Mouse (Mus musculus): ENCODE results near the gene Ccdc150.
A peak's percentile ranks its signal among the peaks of the same experiment; 100 is the strongest.

The Ccdc150 gene

DNA sequence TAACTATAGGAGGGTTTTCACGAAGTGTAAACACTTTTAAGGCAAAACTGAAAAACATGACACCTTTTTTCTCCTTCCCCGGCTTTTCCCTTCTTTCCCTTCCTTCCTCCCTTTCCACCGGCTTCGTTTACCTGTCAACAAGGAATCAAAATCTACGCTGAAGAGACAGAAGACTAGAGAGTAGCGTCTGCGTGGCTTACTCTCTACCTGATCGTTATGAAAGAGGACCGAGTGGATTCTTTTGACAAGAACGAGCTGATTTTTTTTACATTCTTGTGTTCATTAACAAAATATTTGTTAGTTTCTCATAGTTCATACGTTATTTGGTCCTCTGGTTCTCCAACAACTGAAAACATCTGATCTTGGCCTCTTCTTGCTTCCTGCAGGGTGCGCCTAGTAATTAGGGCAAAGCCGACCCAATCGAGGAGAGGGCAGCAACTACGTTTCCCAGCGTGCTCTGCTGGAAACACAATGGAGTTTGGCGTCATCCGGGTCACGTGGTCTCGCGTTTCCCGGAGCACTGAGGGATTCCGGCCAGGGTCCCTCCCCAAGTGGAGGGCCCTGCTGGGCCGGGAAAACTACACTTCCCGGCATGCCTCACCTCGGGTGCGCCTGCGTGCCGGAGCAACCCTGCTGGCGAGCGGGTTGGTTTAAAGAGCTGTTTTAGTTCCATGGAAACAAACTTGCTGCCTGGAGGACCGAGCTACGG is at the start of gene Ccdc150:
Gene Ccdc150 (plus strand): TSS at position 526 of the 709 bp plus-strand sequence.
- peak; percentile 64 to 73 for DNase-seq (ENCODE audit: low read depth in 1 of 2, low spot score in 2 of 2)

DNA sequence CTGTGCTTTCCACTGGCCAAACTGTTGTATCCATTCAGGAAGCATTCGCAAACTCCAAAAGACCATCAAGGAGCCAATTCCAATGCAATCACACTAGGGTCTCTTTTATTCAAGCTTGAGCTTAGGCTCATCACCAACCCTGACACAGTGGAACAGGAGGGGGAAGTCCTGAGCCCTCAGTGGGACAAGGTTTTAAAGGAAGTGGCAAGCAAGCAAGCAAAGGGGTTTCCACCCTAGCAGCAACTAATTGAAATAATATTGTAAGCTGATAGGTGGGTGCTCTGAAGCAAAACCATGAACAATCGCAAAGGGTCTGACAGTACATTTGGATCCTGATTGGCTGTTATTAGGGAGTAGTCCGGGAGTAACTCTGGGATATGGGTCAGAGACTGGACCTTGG is 30.2 kb upstream of the Ccdc150 start:
- no peak for DNase-seq (ENCODE audit: low read depth in 1 of 2, low spot score in 2 of 2)

DNA sequence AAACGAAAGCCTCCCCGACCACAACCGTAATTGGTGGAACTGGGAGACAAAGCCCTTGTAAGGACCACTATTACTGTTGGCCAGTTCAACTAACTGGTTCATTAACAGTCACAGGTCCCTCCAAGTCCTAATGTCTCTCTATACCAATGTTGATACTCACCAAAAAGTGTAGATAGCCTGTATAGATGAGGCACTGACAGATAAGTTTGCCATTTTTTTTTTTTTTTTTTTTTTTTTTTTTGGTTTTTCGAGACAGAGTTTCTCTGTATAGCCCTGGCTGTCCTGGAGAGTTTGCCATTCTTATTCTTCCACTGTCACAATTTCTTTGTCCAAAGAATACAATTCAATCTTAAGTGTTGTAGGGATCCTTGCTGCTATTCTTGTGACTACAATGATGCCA is 7.8 kb upstream of the Ccdc150 start:
- no peak for DNase-seq (ENCODE audit: low read depth in 1 of 2, low spot score in 2 of 2)

DNA sequence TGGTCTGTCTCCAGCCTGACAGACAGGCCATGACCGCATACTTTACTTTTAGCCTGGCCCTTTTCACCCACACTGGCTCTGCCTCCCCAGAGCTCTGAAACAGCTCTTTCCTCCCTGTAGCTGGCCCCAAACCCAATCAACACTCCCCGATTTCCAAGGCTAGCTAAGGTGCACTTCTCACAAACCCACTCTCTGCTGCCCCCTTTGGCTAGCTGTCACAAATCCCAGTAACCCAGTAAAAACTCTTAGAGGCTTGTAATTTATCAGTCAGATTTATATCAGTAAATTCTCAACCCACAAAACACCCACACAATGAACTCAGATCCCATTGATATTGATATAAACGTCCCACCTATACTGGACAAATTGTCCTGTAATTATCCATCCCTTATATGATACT is 25.1 kb downstream of the Ccdc150 start:
- DNase-seq (ENCODE audit: low read depth in 1 of 2, low spot score in 2 of 2) = no peak

DNA sequence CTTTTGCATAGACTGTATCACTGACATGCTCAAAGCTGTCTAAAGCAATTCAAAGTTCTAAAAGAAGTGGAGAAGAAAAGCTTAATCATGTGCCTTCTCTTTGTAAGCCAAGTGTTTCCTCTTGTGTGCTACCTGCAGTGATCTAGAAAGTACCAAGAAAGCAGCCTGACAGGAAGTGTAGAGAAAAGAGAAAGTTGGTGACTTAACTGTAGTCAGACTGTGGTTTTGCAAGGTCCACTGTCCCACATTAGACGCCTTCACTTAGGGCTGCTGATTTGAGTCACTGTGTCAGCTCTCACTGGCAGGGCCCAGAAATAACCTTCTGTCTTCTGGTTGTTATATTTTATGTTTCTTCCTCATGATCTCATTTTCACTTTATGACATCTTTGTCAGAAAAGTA is 29.1 kb downstream of the Ccdc150 start:
- no peak for DNase-seq (ENCODE audit: low read depth in 1 of 2, low spot score in 2 of 2)

DNA sequence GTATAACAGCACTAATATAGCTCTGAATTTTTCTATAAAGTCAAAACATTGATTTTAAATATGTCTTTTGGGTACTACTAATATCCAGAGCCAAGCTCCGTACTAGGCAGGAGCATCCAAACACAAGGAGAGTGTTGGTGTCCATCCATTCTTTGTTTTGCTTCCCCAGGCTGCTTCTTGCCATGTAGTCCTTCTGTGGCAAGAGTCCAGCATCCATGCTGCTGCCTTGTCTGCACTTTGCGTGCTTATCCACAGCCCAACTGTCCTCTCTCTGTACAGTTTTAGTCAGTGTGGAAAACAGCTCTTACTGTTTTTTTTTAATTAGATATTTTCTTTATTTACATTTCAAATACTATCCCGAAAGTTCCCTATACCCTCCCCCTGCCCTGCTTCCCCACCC is 30.2 kb downstream of the Ccdc150 start:
- DNase-seq (ENCODE audit: low read depth in 1 of 2, low spot score in 2 of 2) = no peak

DNA sequence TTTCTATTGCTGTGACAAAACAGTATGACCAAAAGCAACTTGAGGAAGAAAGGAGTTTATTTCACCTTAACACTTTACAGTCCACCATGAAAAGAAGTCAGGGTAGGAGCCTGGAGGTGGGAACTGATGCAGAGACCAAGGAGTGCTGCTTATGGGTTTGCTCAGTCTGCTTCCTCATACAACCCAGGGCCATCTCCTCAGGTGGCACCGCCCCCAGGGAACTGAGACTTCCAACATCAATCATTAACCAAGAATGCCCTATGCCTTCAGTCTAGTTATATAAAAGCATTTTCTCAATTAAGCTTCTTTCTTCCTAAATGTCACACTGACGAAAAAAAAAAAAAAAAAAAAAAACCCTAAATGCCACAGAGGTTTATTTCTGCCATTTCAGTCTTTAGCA is 55.9 kb downstream of the Ccdc150 start:
- DNase-seq (ENCODE audit: low read depth in 1 of 2, low spot score in 2 of 2) = no peak

DNA sequence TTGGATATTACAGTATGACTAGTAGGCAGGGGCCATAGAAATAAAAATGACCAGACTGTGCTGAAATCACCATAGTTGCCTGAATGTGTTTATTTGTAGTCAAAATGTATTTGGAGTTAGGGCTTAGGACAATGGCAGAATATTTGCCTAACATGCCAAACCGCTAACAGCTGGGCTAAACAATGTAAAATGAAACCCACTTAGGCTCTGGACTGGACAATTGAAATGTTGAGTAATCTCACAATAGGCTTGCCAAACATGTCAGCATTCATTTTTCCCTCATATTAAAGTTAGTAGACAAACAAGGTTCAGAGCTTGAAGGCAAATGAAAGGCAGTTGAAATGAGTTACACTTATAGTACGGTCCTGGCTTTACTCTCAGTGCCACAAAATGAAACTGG is 76.2 kb downstream of the Ccdc150 start:
- DNase-seq (ENCODE audit: low read depth in 1 of 2, low spot score in 2 of 2) = no peak

DNA sequence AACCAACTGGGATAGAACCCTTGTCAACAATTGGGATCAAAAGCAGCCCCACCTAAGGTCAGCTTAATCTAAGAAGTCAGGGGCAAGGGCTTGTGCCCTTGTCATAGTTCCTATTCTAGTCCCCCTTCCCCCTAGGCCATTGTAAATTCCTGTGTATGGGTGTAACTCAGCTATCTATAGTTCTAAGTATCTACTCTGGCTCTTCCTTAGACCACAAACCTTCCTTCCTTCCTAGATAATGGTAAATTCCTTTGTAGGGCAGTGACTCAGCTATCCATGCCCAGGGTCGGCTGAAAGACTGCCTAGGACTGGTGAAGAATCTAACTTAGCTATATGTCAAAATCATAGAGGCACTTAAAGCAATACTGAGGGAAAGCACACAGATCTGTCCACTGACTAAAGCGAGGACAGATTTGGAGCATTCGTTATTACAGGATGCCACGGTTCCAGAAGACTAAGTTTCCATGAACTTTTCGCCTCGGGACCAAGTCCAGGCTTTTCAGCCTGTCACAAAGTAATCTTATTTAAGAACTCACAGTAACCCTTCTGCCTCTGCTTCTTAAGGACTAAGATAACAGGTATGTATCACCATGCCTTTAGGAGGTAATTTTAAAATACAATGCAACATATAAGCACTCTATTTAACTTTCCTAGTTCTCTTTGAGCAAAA is 77.5 kb downstream of the Ccdc150 start:
- DNase-seq (ENCODE audit: low read depth in 1 of 2, low spot score in 2 of 2) = no peak

DNA sequence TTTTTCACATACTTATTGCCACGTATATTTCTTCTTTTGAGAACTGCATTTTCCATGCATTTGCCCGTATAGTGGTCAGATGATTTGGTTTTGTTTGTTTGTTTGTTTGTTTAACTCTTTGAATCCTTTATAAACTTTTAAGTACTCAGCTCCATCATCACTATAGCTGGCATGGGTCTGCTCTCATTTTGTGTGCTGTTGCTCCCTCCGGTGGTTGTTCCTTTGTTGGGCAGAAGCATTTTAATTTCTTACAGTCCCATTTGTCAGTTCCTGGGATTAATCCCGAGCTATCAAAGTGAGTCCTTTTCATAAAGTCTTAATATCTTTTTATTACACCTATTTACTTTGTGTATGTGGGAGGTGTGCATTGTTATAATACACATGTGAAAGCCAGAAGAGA is 82.5 kb downstream of the Ccdc150 start:
- DNase-seq (ENCODE audit: low read depth in 1 of 2, low spot score in 2 of 2) = no peak

DNA sequence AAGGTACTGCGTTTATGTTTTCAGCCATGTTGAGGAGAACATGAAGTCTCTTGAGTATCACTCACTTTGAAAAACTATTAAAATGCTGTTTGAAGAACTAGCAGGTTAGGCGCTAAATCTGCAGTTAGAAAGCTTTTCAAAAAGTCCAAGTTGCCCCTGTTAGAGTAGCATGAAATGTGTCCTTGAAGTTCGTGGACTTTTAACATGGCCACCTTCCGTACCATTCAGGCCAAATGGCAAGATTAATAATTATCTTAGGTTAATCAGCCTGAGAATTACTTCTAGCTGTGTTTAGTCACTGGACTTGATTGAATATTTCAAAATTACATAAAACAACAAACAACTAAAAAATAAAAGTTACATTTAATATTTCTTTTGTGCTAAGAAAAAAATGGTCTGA is 104.3 kb downstream of the Ccdc150 start:
- no peak for DNase-seq (ENCODE audit: low read depth in 1 of 2, low spot score in 2 of 2)

DNA sequence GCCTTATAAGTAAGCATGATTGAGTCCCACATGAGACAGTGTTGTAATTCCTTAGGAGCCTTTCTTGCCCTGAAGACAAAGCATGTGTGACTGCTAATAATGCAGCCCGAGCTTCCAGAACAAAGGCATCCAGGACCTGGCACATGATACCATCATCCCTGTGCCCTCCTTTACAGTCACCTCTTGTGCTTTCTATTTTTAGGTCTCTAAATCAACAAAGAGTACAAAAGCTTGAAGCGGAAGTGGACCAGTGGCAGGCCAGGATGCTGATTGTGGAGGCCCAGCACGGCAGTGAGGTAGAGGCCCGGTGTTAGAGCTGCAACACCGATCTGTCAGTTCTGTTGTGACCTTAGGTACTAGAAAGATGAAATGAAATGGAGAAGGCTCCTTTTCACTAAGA is 105.0 kb downstream of the Ccdc150 start:
- DNase-seq (ENCODE audit: low read depth in 1 of 2, low spot score in 2 of 2) = no peak

DNA sequence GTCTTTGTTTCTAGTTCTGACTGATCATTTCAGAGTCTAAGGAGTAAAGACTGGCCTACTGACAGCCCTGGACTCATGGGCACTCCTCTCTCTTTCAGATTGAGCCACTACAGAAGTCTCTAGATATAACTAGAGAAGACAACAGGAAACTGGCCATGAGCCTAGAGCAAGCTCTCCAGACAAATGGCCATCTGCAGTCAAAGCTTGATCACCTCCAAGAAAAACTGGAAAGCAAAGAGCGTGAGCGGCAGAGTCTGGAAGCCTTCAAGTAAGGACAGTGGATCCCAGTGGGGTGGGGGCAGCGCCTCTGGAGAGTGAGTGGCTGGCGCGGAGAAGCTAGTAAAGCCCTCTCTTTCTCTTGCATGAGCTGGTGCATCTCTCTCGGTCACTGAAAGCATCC is 106.1 kb downstream of the Ccdc150 start:
- DNase-seq (ENCODE audit: low read depth in 1 of 2, low spot score in 2 of 2) = no peak

DNA sequence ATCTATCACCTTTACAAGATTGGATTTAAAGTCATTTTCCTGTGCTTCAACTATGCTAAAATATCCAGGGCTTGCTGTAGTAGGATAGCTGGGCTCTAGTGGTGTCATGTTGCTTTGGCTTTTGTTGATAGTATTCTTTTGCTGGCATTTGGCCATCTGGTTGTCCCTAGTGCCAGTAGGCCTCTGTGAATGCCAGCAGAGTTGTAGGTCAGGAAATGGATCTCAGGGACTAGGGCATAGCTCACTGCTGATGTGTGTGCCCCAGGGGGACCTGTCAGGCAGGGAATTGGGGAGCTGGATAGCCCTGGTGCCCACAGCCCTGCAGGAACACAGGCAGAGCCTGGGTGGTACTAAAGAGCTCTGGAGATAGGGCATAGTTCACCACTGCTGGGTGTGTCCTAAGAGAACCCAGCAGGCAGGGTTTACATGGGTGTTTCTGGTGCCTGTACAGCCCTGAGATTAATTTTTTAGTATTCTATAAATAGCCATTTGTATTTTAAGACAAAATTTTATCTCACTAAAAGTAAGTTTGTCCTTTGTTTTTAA is 127.1 kb downstream of the Ccdc150 start:
- DNase-seq (ENCODE audit: low read depth in 1 of 2, low spot score in 2 of 2) = no peak

DNA sequence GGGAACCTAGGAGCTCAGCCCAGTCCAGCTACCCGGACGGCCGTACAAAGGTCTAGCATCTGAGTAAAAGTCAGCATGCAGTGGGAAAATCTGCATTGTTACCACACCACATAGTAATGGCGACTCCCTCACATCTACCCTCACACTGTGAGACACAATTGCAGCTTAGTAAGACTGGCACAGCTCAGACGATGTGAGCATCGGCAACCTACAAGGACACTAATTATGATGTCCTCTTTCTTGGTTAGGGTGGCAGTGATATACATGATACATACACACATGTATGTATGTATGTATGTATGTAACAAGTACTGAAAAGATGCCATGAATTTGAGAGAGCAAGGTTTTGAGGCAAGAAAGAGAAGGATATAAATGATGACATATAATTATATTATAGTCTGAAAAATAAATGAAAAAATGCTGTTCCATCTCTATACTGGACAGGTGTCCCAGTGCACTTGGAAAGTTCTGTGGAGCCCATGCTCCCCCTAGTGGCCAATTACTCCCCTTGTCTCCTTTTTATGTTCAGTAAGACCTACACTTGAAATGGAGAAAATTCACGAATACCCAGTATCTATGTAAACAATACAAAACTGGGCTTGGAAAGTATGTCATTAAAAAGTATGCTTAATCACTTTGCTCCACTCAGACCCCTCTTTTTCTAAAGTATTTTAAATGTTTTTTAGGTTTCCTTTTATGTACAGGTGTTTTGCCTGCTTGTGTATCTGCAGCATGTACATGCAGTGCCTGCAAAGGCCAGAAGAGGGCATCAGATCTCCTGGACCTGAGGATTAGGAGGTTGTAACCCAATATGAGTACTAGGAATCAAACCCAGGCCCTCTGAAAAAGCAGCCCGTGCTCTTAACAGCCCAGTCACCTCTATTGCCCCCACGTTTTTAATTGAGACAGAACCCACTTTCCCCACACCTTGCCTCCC is 130.8 kb downstream of the Ccdc150 start:
- no peak for DNase-seq (ENCODE audit: low read depth in 1 of 2, low spot score in 2 of 2)

DNA sequence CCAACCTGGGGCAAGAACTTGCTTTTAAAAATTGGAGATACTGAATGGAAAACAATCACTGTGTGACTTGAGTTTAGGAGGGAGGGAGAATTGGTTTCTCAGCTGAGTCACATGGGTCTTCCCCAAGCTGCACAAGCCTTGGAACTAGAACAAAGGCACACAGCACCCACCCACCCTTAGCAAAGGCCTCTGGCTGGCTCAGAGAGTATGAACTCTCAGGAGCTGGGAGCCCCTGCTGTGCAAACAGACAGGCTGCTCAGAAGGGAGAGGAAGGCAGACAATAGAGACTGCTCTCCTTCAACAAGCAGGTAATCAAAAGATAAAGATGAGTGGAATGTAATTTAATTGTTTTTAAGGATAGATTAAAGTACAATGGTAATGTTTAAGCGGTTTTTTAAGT is 133.7 kb downstream of the Ccdc150 start:
- no peak for DNase-seq (ENCODE audit: low read depth in 1 of 2, low spot score in 2 of 2)

DNA sequence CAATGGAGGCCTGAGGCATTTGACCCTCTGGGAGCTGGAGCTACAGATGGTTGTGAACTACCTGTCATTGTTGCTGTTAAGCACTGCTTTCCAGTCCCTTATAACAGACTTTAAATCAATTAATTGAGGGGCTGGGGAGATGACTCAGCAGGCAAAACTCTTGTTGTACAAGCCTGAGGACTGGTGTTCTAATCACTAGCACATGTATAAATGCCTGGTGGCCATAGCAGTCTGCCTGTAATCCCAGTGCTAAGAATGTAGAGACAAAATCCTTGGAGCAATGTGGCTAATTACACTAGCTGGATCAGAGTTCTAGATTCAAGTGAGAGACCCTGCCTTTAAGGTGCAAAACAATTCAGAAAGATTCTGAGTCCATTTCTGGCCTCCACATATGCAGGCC is 152.3 kb downstream of the Ccdc150 start:
- no peak for DNase-seq (ENCODE audit: low read depth in 1 of 2, low spot score in 2 of 2)
